Mouse (Mus musculus) intestine, embryonic 15.5 days (tissue): ENCODE data around the gene Fam19a5. TPM values are rescaled to one million over a fixed set of nuclear protein-coding genes. Genes with fewer than 3 reads are reported as not detected.
A peak's percentile ranks its signal among the peaks of the same experiment; 100 is the strongest.

Experiments used
- ATAC-seq: fragments of 200-750 bp; cut with Nextera tagmentation; 2 replicates; pipeline ENCODE4 v1.8.0; 2017; ENCODE audit warnings: moderate TSS enrichment, moderate library complexity
- H3K27ac ChIP-seq: fragments of 300-500 bp; sonication (generic); 2 replicates; pipeline ENCODE4 v1.5.1; 2015; ENCODE audit warnings: mild to moderate bottlenecking, inconsistent platforms
- H3K27me3 ChIP-seq: fragments of 300-500 bp; sonication (generic); replicated peaks from 2 replicates; pipeline ENCODE4 v1.6.1; 2015; ENCODE audit warnings: inconsistent platforms
- H3K36me3 ChIP-seq: fragments of 300-500 bp; sonication (generic); 2 replicates; pipeline ENCODE4 v1.6.1; 2015; ENCODE audit warnings: inconsistent platforms
- H3K4me1 ChIP-seq: fragments of 300-500 bp; sonication (generic); replicated peaks from 2 replicates; pipeline ENCODE4 v1.6.1; 2015; ENCODE audit warnings: inconsistent platforms
- H3K4me2 ChIP-seq: fragments of 300-500 bp; sonication (generic); replicated peaks from 2 replicates; pipeline ENCODE4 v1.6.1; 2015; ENCODE audit warnings: mild to moderate bottlenecking, inconsistent platforms
- H3K4me3 ChIP-seq: fragments of 300-500 bp; sonication (generic); replicated peaks from 2 replicates; pipeline ENCODE4 v1.5.1; 2015; ENCODE audit warnings: inconsistent platforms
- H3K9ac ChIP-seq: fragments of 300-500 bp; sonication (generic); 2 replicates; pipeline ENCODE4 v1.6.1; 2015; ENCODE audit warnings: inconsistent platforms
- H3K9me3 ChIP-seq: fragments of 300-500 bp; sonication (generic); 2 replicates; pipeline ENCODE4 v1.6.1; 2016; ENCODE audit warnings: inconsistent platforms
- WGBS: fragments of 180-500 bp; shearing (Covaris S2); methylation state at CpG from one replicate; pipeline ENCODE4 v1.1.7; 2015; 5-methylcytosine and 5-hydroxymethylcytosine counted together
- polyA plus RNA-seq: library from polyadenylated mRNA; unstranded; fragments of >200 nt; fragmentation: Nextera tagmentation; extraction: Ambion mirVana; gene quantifications from 2 replicates; pipeline ENCODE4 v1.2.1, GENCODE M21; 2015

Fam19a5 gene
- polyA plus RNA-seq, 1 experiment from 2014 or later: 2.4 TPM

GRCm38 (mm10) chr15:87550756-87551155 is 6.7 kb downstream of the Fam19a5 start:
- WGBS: 59% methylated on average over 5 of the region's 5 CpGs
- no peak overlapping the region for H3K4me3 ChIP-seq
- no peaks in the 10 kb centered on the region for H3K36me3 ChIP-seq
- H3K27ac ChIP-seq: no peak overlapping the region
- H3K27me3 ChIP-seq: peaks cover 42% of the 10 kb centered on the region
- no peaks in the 10 kb centered on the region for H3K4me1 ChIP-seq
- H3K9me3 ChIP-seq: no peaks in the 10 kb centered on the region
- no peak overlapping the region for H3K9ac ChIP-seq
- ATAC-seq: no peak
- no peak overlapping the region for H3K4me2 ChIP-seq

GRCm38 (mm10) chr15:87551556-87551955 is 7.5 kb downstream of the Fam19a5 start:
- 38% methylated on average over 8 of the region's 8 CpGs for WGBS
- no peak for ATAC-seq
- H3K27me3 ChIP-seq: peaks cover 35% of the 10 kb centered on the region

GRCm38 (mm10) chr15:87555811-87556210 is 11.7 kb downstream of the Fam19a5 start:
- Histone ChIP-seq H3K9me3 (no peaks in the 10 kb centered on the region), H3K4me2 (no peak overlapping the region), H3K9ac (no peak overlapping the region), H3K36me3 (no peaks in the 10 kb centered on the region), H3K27me3 (peaks cover 4% of the 10 kb centered on the region; the same call in 1 of the 2 replicates), H3K27ac (no peak overlapping the region), H3K4me3 (no peak overlapping the region), H3K4me1 (no peaks in the 10 kb centered on the region)
- no peak for ATAC-seq
- 69% methylated on average over 9 of the region's 9 CpGs for WGBS

More at GRCm38 (mm10) chr15:87551556-87551955, 7.5 kb downstream of the Fam19a5 start:
- H3K36me3 ChIP-seq: no peaks in the 10 kb centered on the region
- H3K27ac ChIP-seq: no peak overlapping the region
- no peaks in the 10 kb centered on the region for H3K4me1 ChIP-seq
- no peak overlapping the region for H3K9ac ChIP-seq
- no peaks in the 10 kb centered on the region for H3K9me3 ChIP-seq
- no peak overlapping the region for H3K4me3 ChIP-seq
- H3K4me2 ChIP-seq: no peak overlapping the region

- ATAC-seq: no peak
- no peaks in the 10 kb centered on the region for H3K36me3 ChIP-seq
- H3K27me3 ChIP-seq: no peaks in the 10 kb centered on the region
- H3K4me3 ChIP-seq: no peak overlapping the region
- H3K4me1 ChIP-seq: no peaks in the 10 kb centered on the region
- no peak overlapping the region for H3K9ac ChIP-seq
- H3K27ac ChIP-seq: no peak overlapping the region
- 86% methylated on average over 5 of the region's 5 CpGs for WGBS
- no peaks in the 10 kb centered on the region for H3K9me3 ChIP-seq
- H3K4me2 ChIP-seq: no peak overlapping the region
These were observed 20.2 kb downstream of the Fam19a5 start for GRCm38 (mm10) chr15:87564331-87564730.

- Histone ChIP-seq H3K27ac (no peak overlapping the region), H3K9me3 (no peaks in the 10 kb centered on the region), H3K4me1 (no peaks in the 10 kb centered on the region), H3K36me3 (no peaks in the 10 kb centered on the region), H3K4me3 (no peak overlapping the region), H3K4me2 (no peak overlapping the region), H3K27me3 (no peaks in the 10 kb centered on the region), H3K9ac (no peak overlapping the region)
- WGBS: 83% methylated on average over 10 of the region's 11 CpGs
- peak; percentile 39; the same call in 1 of the 2 replicates for ATAC-seq
These were observed 22.2 kb downstream of the Fam19a5 start for GRCm38 (mm10) chr15:87566040-87566929.

- no peaks in the 10 kb centered on the region for H3K36me3 ChIP-seq
- H3K27me3 ChIP-seq: no peaks in the 10 kb centered on the region
- H3K9me3 ChIP-seq: no peaks in the 10 kb centered on the region
- H3K4me3 ChIP-seq: no peak overlapping the region
- no peak overlapping the region for H3K9ac ChIP-seq
- H3K27ac ChIP-seq: no peak overlapping the region
- WGBS: 79% methylated on average over 11 of the region's 11 CpGs
- H3K4me2 ChIP-seq: no peak overlapping the region
- H3K4me1 ChIP-seq: no peaks in the 10 kb centered on the region
- no peak for ATAC-seq
These were observed 26.1 kb downstream of the Fam19a5 start for GRCm38 (mm10) chr15:87570182-87570581.

- H3K36me3 ChIP-seq: no peaks in the 10 kb centered on the region
- no peak overlapping the region for H3K4me3 ChIP-seq
- WGBS: 84% methylated on average over 5 of the region's 5 CpGs
- H3K9ac ChIP-seq: no peak overlapping the region
- H3K27me3 ChIP-seq: no peaks in the 10 kb centered on the region
- H3K4me2 ChIP-seq: no peak overlapping the region
- no peak for ATAC-seq
- H3K27ac ChIP-seq: no peak overlapping the region
- H3K4me1 ChIP-seq: no peaks in the 10 kb centered on the region
- no peaks in the 10 kb centered on the region for H3K9me3 ChIP-seq
These were observed 35.8 kb downstream of the Fam19a5 start for GRCm38 (mm10) chr15:87579861-87580260.

GRCm38 (mm10) chr15:87583921-87584621 is 40.0 kb downstream of the Fam19a5 start:
- H3K4me1 ChIP-seq: no peaks in the 10 kb centered on the region

GRCm38 (mm10) chr15:87590975-87591374 is 46.9 kb downstream of the Fam19a5 start:
- no peak for ATAC-seq
- Histone ChIP-seq H3K4me3 (no peak overlapping the region), H3K36me3 (no peaks in the 10 kb centered on the region), H3K9ac (no peak overlapping the region), H3K4me2 (no peak overlapping the region), H3K9me3 (no peaks in the 10 kb centered on the region), H3K4me1 (no peaks in the 10 kb centered on the region), H3K27me3 (no peaks in the 10 kb centered on the region), H3K27ac (no peak overlapping the region)
- WGBS: 92% methylated on average over 10 of the region's 10 CpGs

More at GRCm38 (mm10) chr15:87583921-87584621, 40.0 kb downstream of the Fam19a5 start:
- no peaks in the 10 kb centered on the region for H3K27me3 ChIP-seq
- H3K4me2 ChIP-seq: no peak overlapping the region
- H3K9ac ChIP-seq: no peak overlapping the region
- peak; percentile 53; the same call in 1 of the 2 replicates for ATAC-seq
- no peak overlapping the region for H3K4me3 ChIP-seq
- no peaks in the 10 kb centered on the region for H3K36me3 ChIP-seq
- H3K27ac ChIP-seq: no peak overlapping the region
- 80% methylated on average over 26 of the region's 26 CpGs for WGBS
- no peaks in the 10 kb centered on the region for H3K9me3 ChIP-seq

- Histone ChIP-seq H3K36me3 (no peaks in the 10 kb centered on the region), H3K27me3 (no peaks in the 10 kb centered on the region), H3K4me2 (no peak overlapping the region), H3K4me1 (no peaks in the 10 kb centered on the region), H3K4me3 (no peak overlapping the region), H3K27ac (no peak overlapping the region), H3K9ac (no peak overlapping the region), H3K9me3 (no peaks in the 10 kb centered on the region)
- no peak for ATAC-seq
- WGBS: 89% methylated on average over 8 of the region's 8 CpGs
These were observed 52.6 kb downstream of the Fam19a5 start for GRCm38 (mm10) chr15:87596731-87597130.

GRCm38 (mm10) chr15:87597149-87597548 is 53.0 kb downstream of the Fam19a5 start:
- Histone ChIP-seq H3K27ac (no peak overlapping the region), H3K36me3 (no peaks in the 10 kb centered on the region), H3K4me3 (no peak overlapping the region), H3K4me1 (no peaks in the 10 kb centered on the region), H3K9me3 (no peaks in the 10 kb centered on the region), H3K9ac (no peak overlapping the region), H3K4me2 (no peak overlapping the region), H3K27me3 (no peaks in the 10 kb centered on the region)
- 56% methylated on average over 4 of the region's 4 CpGs for WGBS
- ATAC-seq: no peak

GRCm38 (mm10) chr15:87597766-87598165 is 53.7 kb downstream of the Fam19a5 start:
- H3K27me3 ChIP-seq: no peaks in the 10 kb centered on the region
- H3K9ac ChIP-seq: no peak overlapping the region
- H3K4me2 ChIP-seq: no peak overlapping the region
- H3K4me1 ChIP-seq: no peaks in the 10 kb centered on the region
- no peak for ATAC-seq
- H3K9me3 ChIP-seq: no peaks in the 10 kb centered on the region
- H3K36me3 ChIP-seq: no peaks in the 10 kb centered on the region
- 90% methylated on average over 4 of the region's 4 CpGs for WGBS
- H3K4me3 ChIP-seq: no peak overlapping the region
- H3K27ac ChIP-seq: no peak overlapping the region
